Mouse (Mus musculus): ENCODE data around the gene Ddx43.

Ddx43 gene

DNA sequence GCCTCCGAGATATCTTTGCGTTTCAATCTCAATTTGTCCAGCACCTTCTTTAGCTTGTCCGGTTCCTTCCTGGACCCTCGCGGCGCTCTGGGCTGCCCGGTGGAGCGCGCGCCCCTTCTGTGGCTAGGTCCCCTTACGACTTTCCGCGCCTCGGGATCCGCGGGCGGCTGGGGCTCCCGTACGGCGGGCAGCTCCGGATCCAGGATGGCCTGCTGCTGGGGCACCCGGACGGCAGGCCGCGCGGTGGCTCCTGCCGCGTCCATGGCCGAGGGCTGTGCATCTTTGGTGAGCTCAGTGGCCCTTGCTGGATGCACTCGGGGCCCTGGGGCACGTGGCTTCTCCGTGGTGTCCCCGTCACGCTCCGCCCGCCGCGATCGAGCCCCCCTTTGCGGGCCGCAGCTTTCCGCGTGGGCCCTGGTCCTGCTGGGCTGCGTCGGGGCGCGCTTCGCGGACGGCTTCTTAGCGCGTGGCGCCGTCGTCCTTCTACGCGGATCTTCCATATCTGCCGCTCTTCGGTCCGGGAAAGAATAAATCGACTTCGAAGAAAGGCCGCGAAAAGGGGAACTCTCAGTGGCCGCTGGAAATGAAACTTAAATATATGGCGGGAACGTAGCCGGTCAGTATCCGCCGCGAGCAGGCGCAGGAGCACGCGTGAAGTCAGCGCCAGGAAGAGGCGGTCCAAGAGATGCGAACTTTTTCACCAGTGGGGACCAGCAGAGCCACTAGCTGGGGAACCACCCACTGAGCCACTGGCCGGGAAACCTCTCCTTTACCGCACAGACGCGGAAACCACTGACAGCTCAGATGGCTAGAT lies 47.2 kb downstream of the Ddx43 start, which contains the start of gene Cgas:
Gene Cgas (minus strand): TSS at position 659 of the 814 bp plus-strand sequence.
- peak in 1 of 2 experiments; percentile 35 for DNase-seq (ENCODE audit: low spot score in 2 of 2)

DNA sequence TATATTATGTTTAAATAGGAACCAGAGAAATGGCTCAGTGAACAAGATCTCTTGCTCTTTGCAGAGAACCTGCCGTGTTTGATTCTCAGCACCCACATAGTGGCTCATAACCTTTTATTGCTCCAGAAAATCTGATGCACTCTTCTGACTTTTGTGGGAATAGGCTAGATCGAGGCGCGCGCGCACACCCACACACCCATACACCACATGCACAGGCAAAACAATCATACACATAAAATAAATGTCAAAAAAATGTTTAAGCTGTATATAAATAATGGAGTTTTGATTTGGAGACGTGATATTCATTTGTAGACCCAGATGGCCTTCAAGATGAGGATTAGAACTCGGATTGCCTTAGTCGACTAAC lies 52.0 kb downstream of the Ddx43 start:
- DNase-seq (ENCODE audit: low spot score in 2 of 2) = no peak

DNA sequence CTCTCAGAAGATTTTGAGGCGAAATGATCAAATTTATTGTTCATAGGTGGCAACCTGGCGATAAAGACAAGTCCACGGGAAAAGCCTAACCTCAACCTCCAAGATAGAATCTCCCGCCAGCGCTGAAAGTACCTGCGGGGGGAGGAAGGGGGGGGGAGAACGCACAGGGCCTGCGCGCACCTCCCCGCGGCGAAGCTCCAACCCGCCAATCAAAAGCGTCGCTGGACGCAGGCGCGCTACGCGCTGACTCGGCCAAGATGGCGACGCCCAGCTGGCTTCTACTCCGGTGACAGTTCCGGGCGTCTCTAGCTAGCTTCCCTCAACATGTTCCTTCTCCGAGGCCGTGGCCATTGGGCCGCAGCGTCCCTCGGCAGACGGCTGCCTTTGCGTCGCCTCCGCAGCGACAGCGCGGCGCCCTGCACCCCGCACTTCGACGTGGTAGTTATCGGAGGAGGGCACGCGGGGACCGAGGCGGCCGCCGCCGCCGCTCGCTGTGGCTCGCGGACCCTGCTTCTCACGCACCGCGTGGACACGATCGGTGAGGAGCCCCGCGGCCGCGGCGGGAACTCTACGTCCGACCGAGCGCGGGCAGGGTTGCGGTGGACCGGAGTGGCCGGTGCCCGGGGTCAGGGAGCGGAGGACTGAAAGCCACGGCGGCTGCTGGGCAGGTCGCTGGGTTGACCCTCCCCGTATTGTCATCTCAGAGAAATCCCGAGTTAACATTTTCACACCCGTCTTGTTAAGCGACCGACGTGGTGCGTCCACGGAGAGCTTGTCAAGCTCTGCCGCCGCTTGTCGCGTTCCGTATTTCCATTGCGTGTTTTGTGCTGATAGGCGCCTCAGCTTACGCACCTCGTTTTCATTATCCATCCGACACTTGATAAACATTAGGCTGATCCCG lies 52.6 kb downstream of the Ddx43 start, which contains the start of the genes Mto1 and Gm17324:
Gene Mto1 (plus strand): TSS at position 236 of the 901 bp plus-strand sequence.
Gene Gm17324 (minus strand): TSS at position 814 of the 901 bp plus-strand sequence.
- DNase-seq (ENCODE audit: low spot score in 2 of 2) = peak; percentile 82 to 85

DNA sequence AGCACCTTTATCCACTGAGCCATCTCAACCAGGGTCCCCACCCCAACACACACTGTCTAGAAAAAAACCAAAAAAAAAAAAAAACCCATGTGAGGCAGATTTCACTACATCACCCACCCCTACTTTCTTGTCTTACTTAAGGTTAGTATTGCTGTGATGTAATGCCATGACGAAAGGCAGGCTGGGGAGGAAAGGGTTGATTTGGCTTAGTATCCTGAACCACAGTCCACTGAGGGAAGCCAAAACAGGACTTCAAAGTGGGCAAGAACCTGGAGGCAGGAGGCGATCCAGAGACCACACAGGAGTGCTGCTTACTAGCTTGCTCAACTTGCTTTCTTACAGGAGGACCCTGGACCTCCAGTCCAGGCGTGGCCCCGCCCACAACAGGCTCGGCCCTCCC lies 54.8 kb downstream of the Ddx43 start:
- DNase-seq (ENCODE audit: low spot score in 2 of 2) = no peak

DNA sequence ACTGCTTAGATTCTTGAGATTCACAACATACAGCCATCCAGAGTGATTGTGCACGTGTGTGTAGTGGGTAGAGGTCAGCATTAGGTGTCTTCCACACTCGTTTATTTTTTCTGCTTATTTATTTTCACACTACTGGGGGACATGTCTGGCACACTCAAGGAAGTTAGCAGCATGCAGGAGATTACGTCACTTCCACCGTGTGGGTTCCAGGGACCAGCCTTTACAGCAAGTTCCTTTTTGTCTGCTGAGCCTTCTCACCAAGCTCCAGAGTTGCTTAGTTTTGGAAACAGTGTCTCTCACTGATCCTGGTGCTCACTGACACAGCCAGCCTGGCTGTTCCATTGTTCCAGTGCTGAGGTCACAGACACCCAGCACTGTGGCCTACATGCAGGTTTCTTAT lies 55.8 kb downstream of the Ddx43 start:
- no peak for DNase-seq (ENCODE audit: low spot score in 2 of 2)

DNA sequence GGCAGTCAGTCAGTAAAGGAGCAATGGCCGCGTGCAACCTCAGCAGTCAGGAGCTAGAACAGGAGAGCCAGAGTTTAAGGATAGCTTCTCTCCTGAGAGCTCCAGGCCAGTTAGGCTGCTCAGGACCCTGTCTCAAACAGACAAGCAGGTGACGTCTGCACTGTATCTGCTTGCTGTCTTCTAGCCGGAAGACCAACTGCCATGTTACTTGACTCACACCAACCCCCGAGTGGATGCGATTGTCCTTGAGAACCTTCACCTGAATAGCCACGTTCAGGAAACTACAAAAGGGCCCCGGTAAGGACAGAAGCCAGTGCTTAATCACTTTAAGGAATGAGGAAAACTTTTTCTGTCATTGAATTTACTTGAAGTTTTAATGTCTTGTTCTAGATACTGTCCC lies 61.4 kb downstream of the Ddx43 start:
- DNase-seq (ENCODE audit: low spot score in 2 of 2) = no peak

DNA sequence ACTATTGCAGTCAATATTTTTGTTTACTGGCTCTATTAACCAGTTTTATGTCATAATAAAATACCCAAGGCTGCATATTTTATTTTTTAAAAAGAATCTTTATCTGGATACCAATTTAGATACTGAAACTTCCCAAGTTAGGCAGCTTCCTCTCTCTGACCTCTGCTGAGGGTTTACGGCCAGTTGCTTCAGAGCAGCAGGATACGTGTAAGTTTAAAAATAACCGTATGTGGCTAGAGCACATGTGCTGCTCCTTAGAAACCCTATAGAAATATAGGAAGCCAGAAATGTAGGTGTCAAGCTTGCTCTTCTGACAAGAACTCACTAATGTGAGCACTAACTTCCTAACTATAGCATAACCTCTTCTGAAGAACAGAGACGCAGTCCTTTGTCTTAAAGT lies 67.8 kb downstream of the Ddx43 start:
- no peak for DNase-seq (ENCODE audit: low spot score in 2 of 2)

DNA sequence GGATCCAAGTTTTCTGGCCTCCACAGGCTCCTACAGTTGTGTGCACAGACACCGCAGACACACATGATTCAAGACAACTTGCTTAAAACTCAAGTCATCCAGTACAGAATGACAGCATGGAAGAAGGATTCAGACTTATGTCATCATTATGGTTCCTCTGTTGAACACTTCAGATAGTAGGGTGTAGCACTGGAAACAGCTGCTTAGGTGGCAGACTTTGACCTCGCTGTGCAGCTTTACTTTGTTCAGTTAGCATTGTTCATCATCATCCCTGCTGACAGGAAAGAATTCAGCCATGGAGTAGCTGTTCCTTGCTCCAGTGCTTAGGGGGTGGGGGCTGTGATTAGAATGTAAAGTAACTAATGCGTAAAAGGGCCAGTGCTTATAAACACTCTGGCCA lies 70.1 kb downstream of the Ddx43 start:
- DNase-seq (ENCODE audit: low spot score in 2 of 2) = no peak

Data from spleen, postnatal 14 days (tissue).